Mouse (Mus musculus) liver, embryonic 11.5 days (tissue): ENCODE measurements around the gene Lef1. TPM values are rescaled to one million over a fixed set of nuclear protein-coding genes. Genes with fewer than 3 reads are reported as not detected.

ENCODE experiments used
- ATAC-seq: fragments of 200-750 bp; cut with Nextera tagmentation; replicated peaks from 2 replicates; pipeline ENCODE4 v1.8.0; 2017; ENCODE audit warnings: moderate number of reproducible peaks, mild to moderate bottlenecking, moderate TSS enrichment, moderate library complexity; ENCODE audit not compliant: low FRiP score
- DNase-seq: peaks from one replicate; pipeline ENCODE4 v3.0.0-alpha.2; 2017; ENCODE audit warnings: low spot score
- H3K27ac ChIP-seq: fragments of 300-500 bp; sonication (generic); 2 replicates; pipeline ENCODE4 v1.5.1; 2014; ENCODE audit warnings: mild to moderate bottlenecking, low read depth, low read length, control low read depth
- H3K27me3 ChIP-seq: fragments of 300-500 bp; sonication (generic); replicated peaks from 2 replicates; pipeline ENCODE4 v1.6.1; 2014; ENCODE audit warnings: low read length, mixed read lengths; ENCODE audit not compliant: control insufficient read depth, insufficient read depth
- H3K36me3 ChIP-seq: fragments of 300-500 bp; sonication (generic); 2 replicates; pipeline ENCODE4 v1.6.1; 2014; ENCODE audit warnings: mild to moderate bottlenecking, low read length, moderate library complexity, mixed read lengths; ENCODE audit not compliant: control insufficient read depth, insufficient read depth
- H3K4me1 ChIP-seq: fragments of 300-500 bp; sonication (generic); replicated peaks from 2 replicates; pipeline ENCODE4 v1.6.1; 2014; ENCODE audit warnings: low read length, mixed read lengths; ENCODE audit not compliant: control insufficient read depth, insufficient read depth
- H3K4me2 ChIP-seq: fragments of 300-500 bp; sonication (generic); 2 replicates; pipeline ENCODE4 v1.6.1; 2014; ENCODE audit warnings: mild to moderate bottlenecking, control low read depth, moderate library complexity
- H3K4me3 ChIP-seq: fragments of 300-500 bp; sonication (generic); 2 replicates; pipeline ENCODE4 v1.5.1; 2014; ENCODE audit warnings: low read depth, low read length, control low read depth
- H3K9ac ChIP-seq: fragments of 300-500 bp; sonication (generic); 2 replicates; pipeline ENCODE4 v1.6.1; 2014; ENCODE audit warnings: low read depth, low read length, control low read depth
- H3K9me3 ChIP-seq: fragments of 300-500 bp; sonication (generic); 2 replicates; pipeline ENCODE4 v1.6.1; 2016; ENCODE audit warnings: low read length, inconsistent platforms, mixed read lengths; ENCODE audit not compliant: control insufficient read depth
- WGBS: fragments of 180-500 bp; shearing (Covaris S2); extraction: QIAGEN DNeasy Blood & Tissue Kit; methylation state at CpG from one replicate; pipeline ENCODE4 v1.1.7; 2014; 5-methylcytosine and 5-hydroxymethylcytosine counted together
- polyA plus RNA-seq: library from polyadenylated mRNA; unstranded; fragments of >200 nt; fragmentation: Nextera tagmentation; extraction: Ambion mirVana; gene quantifications from 2 replicates; pipeline ENCODE4 v1.2.1, GENCODE M21; 2014

Lef1 gene
- polyA plus RNA-seq, 1 experiment from 2014 or later = 5.0 TPM

DNA sequence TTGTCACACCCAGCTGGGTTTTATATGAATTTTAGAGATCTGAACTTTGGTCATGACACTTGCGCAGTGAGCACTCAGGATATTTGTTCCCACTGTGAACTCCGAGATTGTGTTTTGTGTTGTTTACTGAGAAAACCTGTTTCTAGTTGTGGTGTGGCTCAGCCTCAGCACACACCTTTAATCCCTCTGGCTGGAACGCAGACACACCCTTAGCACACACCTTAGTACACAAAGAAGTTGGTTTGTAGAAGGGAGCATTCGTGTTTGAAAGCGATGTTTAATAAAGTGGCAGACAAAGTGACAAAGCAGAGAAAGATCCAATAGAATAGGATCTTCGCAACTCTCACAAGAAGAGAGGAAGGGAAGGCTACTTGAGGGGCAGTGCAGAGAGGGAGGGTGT, 150.1 kb downstream of the Lef1 start:
- H3K27ac ChIP-seq = no peak overlapping the region
- H3K9me3 ChIP-seq = no peaks in the 10 kb centered on the region
- ATAC-seq = no peak
- no peak for DNase-seq
- no peak overlapping the region for H3K9ac ChIP-seq
- 0 out of 2 replicates have a peak, but pooled peaks cover 10% of the 10 kb centered on the region for H3K36me3 ChIP-seq
- no peaks in the 10 kb centered on the region for H3K4me1 ChIP-seq
- 94% methylated on average over 6 of the region's 6 CpGs for WGBS
- H3K4me2 ChIP-seq = no peak overlapping the region
- H3K4me3 ChIP-seq = no peak overlapping the region
- no peaks in the 10 kb centered on the region for H3K27me3 ChIP-seq

DNA sequence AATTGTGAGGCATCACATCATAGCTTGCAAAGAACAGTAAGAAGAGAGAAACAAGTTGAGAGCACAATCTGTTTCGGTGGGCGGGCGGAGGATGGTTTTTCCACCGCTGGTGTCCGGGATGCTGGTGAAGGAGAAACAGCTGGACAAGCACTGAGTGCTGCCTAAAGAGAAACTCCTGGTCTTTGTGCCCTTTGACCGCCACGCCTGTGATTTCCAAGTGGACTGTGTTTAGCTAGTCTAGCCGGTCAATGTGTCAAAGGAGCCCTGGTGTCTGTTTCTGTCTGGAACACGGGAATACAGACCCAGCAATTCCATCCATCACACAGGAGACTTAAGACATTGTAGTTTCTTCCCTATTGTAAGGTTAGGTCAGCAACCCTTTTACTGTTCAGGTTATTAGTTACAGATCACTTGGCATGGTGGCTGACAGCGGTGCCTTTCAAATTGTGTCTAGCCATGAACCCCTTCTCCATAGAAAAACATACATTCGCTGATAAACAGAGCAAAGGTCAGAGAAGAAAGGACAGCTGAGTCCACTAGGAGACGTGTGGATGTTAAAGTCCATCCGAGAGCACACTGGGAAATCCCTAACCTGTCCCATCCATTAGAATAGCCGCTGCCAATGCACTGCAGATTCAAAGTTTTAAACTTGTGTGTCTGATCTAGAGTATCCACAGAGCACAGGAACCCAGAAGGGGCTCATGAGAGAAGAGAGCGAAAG, 153.7 kb downstream of the Lef1 start:
- Histone ChIP-seq H3K36me3 (0 out of 2 replicates have a peak, but pooled peaks cover 10% of the 10 kb centered on the region), H3K4me3 (no peak overlapping the region), H3K9me3 (no peaks in the 10 kb centered on the region), H3K27me3 (no peaks in the 10 kb centered on the region), H3K4me2 (no peak overlapping the region), H3K9ac (no peak overlapping the region), H3K27ac (no peak overlapping the region), H3K4me1 (no peaks in the 10 kb centered on the region; the same call in 1 of the 2 replicates)
- 77% methylated on average over 15 of the region's 15 CpGs for WGBS
- ATAC-seq (no peak), DNase-seq (no peak)

DNA sequence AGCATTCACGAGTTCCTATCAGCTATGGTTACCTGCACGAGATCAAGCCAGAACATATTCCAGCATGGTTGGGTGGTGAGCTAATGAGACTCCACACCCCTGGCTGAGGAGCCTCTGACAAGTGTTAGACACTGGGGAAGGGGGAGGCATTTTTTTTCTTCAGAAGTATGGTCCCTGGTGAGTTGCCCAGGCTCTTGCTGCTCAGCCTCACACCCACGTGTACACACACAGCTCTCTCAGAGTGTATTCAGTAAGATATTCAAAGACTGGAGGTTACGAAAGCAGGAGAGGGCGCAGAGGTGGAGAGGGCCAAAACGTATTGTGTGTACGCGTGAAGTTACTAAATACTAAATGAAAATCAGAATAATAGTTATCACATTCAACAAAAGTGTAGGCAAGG, 155.2 kb downstream of the Lef1 start:
- no peak overlapping the region for H3K27ac ChIP-seq
- 0 out of 2 replicates have a peak, but pooled peaks cover 10% of the 10 kb centered on the region for H3K36me3 ChIP-seq
- no peak overlapping the region for H3K4me2 ChIP-seq
- H3K9ac ChIP-seq = no peak overlapping the region
- no peaks in the 10 kb centered on the region for H3K27me3 ChIP-seq
- no peaks in the 10 kb centered on the region for H3K9me3 ChIP-seq
- 83% methylated on average over 8 of the region's 8 CpGs for WGBS
- H3K4me1 ChIP-seq = peaks cover under 1% of the 10 kb centered on the region
- no peak overlapping the region for H3K4me3 ChIP-seq
- no peak for DNase-seq
- ATAC-seq = no peak

DNA sequence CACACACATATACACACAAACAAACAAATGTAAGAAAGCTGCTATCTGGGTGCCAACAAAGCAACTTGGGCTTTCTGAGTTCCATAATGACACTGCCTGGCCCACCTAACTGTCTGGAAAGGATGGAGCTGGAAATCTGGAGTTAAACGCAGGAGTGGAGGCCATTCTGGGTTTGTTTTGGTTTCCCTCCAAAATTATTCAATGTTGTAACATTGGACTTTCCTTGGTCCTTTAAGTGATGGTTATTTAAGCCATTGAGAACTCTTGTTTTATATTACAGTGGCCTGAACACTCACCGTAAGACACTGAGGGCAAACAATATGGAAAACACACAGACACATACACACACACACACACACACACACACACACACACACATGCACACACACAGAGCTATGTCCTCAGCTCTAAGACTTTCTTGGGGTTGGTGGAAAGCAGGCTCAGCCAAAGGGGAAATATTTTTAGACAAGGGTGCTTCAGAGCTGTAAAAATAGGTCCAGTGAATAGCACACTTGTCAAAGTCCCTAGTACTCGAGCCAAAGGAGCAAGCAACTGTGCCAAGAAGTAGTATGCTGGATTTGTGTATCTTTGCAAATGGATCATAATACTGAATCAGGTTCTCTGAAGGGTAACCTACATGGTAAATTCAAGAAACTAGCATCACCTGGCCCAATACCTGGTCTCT, 156.2 kb downstream of the Lef1 start:
- 89% methylated on average over 3 of the region's 3 CpGs for WGBS
- Histone ChIP-seq H3K27me3 (no peaks in the 10 kb centered on the region), H3K9ac (no peak overlapping the region), H3K4me1 (peaks cover 8% of the 10 kb centered on the region), H3K27ac (no peak overlapping the region), H3K36me3 (0 out of 2 replicates have a peak, but pooled peaks cover 10% of the 10 kb centered on the region), H3K9me3 (no peaks in the 10 kb centered on the region), H3K4me3 (no peak overlapping the region), H3K4me2 (no peak overlapping the region)
- DNase-seq = no peak
- ATAC-seq = no peak

DNA sequence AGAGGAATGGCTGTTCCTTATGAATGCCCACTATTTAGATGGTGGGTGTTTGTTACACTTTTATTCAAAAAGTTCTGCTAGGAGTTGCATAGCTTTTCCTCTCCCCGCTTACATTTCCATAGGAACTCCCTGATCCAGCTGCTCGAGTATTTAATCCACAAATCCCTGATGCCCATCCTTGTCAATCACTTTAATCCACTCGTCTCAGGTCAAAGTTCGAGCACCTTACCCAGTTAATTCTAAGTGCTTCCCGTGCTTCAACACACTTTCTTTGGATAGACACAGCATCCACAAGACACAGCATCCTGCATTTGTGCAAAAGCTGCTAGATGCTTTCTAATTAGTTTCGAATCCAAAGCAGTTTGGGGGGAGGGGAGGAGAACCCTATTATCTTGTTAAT, 160.1 kb downstream of the Lef1 start:
- no peaks in the 10 kb centered on the region for H3K27me3 ChIP-seq
- WGBS = 70% methylated on average over 6 of the region's 6 CpGs
- H3K9ac ChIP-seq = no peak overlapping the region
- no peak for ATAC-seq
- no peak for DNase-seq
- H3K27ac ChIP-seq = no peak overlapping the region
- H3K4me2 ChIP-seq = peak overlapping the region; percentile 94
- no peaks in the 10 kb centered on the region for H3K9me3 ChIP-seq
- peak overlapping the region; percentile 76 for H3K4me3 ChIP-seq
- H3K36me3 ChIP-seq = no peaks in the 10 kb centered on the region
- peaks cover 11% of the 10 kb centered on the region for H3K4me1 ChIP-seq

DNA sequence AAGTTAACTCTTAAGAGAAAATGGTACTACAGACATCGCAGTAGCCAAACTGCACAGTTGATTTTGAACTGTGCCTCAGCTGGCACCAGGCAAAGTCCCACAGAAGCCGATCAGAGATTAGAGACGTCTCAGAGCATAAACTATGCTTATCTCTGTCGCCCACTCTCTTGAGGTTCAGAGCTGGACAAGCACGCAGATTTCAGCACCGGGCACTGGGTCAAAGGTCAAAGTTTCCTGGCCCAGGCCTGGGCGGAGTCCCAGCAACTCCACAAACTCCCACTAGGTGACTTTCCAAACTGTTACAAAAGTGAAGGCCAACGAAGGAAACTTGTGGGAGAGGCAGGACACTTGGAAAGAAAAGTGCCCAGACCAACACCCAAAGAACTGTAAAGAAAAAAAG, 160.9 kb downstream of the Lef1 start:
- peak; percentile 73 for DNase-seq
- Histone ChIP-seq H3K9ac (peak overlapping the region; percentile 75), H3K27ac (peak overlapping the region; percentile 76), H3K4me2 (peak overlapping the region; percentile 94), H3K9me3 (no peaks in the 10 kb centered on the region), H3K27me3 (no peaks in the 10 kb centered on the region), H3K36me3 (no peaks in the 10 kb centered on the region), H3K4me3 (peak overlapping the region; percentile 76), H3K4me1 (peaks cover 11% of the 10 kb centered on the region)
- 1% methylated on average over 8 of the region's 8 CpGs for WGBS
- peak; percentile 76 for ATAC-seq

DNA sequence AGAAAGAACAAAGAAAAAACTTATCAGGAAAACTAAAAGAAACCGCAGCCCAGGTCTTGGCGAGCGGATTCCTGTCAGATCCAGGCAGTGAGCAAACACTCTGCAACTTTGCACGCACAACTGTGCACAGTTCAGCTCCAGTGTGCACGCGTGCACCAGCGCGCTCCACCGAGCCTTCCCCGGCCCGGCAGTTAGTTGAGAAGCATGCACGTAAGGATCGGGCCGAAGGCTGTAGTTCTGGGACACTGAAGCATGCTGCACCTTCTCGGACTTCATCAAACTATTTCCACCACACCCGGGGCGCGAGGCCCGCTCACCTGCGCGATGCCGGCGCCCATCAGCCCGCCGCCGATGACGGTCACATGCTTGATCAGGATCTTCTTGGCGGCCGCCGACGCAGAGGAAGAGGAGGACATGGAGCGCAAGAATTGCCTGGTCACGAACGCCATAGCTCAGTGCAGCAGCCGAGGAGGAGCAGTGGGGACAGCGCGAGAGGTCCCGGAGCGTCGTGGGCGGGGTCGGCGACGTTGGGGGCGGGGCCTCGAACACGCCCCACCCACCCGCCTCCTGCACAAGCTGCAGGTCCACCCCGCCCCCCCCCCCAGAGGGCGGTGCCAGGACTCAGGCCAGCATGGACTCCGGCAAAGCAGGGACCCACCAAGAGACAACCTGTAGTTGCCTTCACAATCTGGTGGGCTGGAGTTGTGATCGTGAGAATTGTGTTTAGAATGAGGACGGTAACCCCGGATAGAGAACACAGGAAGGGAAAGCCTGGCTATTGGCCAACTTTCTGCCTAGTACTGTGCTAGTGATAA, 161.5 kb downstream of the Lef1 start, which contains the start of gene Hadh:
Gene Hadh (minus strand): TSS at position 543 of the 815 bp plus-strand sequence.
- H3K27ac ChIP-seq = peak within 1 kb of the TSS; percentile 76
- WGBS = under 1% methylated on average over 50 of the region's 54 CpGs

DNA sequence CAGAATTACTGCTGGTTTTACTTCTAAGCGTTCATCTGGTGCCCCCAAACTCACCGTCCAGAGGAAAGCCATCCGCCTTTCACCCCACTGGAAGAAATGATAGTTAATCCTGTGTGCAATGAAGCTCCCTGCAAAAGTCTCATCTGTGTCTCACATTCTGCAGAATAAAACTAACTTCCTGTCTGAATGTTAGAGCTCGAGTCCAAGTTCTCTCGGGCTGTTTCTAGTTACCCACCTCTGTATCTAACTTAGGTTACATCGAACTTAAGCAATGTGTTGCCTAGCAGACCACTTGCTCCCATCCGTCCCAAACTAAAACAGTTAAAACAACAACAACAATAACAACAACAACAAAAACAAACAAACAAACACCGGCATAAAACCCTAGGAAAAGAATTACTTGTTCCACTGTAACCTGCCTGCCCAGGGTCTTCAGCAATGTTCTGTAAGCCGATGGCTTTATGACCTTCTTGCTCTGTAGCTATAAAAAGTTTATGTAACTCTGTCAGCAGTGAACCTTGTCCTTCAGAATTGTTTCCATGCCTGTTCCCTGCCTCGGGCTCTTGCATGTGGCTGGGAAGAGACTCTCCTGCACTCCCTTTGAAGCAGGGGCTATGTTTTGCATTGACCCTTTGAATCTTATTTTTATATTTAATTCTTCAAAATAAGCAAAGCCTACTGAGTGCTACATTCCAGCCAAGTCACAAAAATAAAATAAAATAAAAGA, 162.3 kb downstream of the Lef1 start:
- no peak overlapping the region for H3K9ac ChIP-seq
- H3K4me2 ChIP-seq = peak overlapping the region; percentile 94
- H3K36me3 ChIP-seq = no peaks in the 10 kb centered on the region
- DNase-seq (no peak), ATAC-seq (0 out of 2 replicates have a peak, but pooled peaks have one; percentile 3)
- WGBS = 43% methylated on average over 10 of the region's 10 CpGs
- no peaks in the 10 kb centered on the region for H3K9me3 ChIP-seq
- peak overlapping the region; percentile 76 for H3K4me3 ChIP-seq
- no peaks in the 10 kb centered on the region for H3K27me3 ChIP-seq
- H3K4me1 ChIP-seq = peaks cover 11% of the 10 kb centered on the region
- H3K27ac ChIP-seq = peak overlapping the region; percentile 76; the same call in 1 of the 2 replicates

More for the DNA sequence above, 161.5 kb downstream of the Lef1 start, which contains the start of gene Hadh:
- no peaks in the 10 kb centered on the region for H3K27me3 ChIP-seq
- H3K4me3 ChIP-seq = peak within 1 kb of the TSS; percentile 76
- peak within 1 kb of the TSS; percentile 75 for H3K9ac ChIP-seq
- DNase-seq (peak; percentile 85), ATAC-seq (peak; percentile 89)
- no peaks in the 10 kb centered on the region for H3K36me3 ChIP-seq
- peaks cover 11% of the 10 kb centered on the region for H3K4me1 ChIP-seq
- no peaks in the 10 kb centered on the region for H3K9me3 ChIP-seq
- H3K4me2 ChIP-seq = peak within 1 kb of the TSS; percentile 94
